Mouse (Mus musculus): ENCODE measurements at regions not wholly inside any gene's neighbourhood (a gene's known extent, or its start where the extent isn't known, plus 50 kb on each side); places are given as distances from the start of the nearest gene placed in this dataset.

DNA sequence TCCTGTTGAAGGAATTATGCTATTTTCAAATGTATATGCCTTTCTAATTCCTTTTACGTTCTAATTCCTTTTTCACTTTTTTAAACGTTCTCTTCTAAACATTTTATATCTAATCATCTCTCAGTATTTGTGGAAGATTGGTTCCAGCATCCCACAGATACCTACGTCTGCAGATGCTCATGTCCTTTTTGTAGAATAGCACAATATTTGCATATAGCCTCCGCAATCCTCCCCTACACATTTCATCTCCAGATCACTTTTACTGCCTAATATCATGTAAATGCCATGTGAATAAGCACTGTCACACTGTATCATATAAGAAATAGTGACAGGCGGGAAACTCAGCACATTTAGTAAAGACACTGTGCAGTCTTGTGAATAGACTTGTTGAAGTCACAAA lies 192.6 kb downstream of the Otor start:
- no peak for DNase-seq (ENCODE audit: low read depth, low spot score)

DNA sequence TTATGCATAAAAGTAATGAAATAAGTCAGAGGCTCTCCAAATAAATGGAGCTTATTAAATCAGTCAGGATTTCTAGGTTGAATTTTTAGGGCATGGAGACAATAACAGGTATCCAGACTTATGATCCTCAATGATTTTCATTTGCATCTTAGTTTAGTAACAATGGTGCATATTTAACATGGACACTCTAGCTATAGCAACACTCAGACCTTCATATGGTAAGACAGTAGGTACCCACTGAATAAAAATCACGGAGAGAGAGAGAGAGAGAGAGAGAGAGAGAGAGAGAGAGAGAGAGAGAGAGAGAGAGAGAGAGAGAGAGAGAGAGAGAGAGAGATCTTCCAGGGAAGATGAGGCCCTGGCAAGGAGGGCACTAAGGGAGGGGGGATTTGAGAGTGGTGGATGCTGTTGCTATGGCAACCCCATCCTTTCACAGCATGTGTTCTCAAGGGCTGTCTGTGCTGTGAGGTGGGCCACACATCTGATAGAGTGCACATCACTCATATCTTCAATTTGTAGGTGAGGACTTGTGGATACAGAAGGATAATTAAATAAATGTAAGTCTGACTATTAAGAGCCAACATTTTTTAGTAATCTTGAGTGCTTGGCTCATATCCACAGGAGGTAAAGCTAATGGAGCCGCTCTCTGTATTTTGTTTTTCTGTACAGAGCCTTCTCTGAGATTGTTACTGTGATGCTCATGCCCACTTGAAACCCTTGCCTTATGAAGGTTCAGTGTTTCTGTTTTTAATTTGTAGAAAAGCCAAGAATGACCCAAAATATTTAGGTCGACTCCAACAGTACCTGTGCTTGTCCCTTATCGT lies 227.7 kb downstream of the Otor start:
- DNase-seq (ENCODE audit: low read depth, low spot score) = no peak

DNA sequence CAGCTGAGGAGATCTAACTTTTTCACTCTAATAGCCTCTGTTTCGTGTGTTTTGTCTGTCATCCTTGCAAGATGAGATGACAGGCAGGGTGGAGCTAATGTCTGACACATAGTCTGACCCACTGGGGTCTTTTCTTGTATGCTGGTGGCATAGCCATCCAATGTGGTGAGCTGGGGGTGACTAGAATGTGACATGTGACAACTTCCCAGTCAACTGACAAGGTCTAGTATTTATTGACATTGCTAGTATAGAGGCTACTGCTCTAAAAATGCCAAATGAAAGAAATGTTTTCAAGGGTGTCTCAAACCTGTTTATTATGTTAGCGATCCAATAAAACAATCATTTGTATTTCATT lies 228.3 kb downstream of the Otor start:
- no peak for DNase-seq (ENCODE audit: low read depth, low spot score)

DNA sequence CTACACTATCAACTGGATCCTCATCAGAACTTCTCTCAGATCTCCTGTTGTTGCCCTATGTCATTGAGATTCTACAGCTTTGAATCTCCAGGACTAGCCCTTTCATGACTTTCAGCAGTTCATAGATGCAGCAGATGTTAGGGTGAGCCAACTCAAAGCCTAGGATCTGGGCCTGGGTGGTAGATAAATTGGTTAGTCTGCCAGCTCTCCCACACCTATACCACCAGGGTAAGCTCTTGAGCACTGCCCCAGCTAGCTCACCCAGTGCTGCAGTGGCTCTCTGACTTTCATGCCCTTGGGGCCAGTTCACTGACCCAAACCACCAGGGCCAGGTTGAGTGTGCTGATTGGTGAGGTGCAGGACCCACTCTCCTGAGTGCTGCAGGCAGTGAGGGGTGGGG lies 220.5 kb upstream of the Pcsk2 start:
- DNase-seq (ENCODE audit: low read depth, low spot score) = no peak

DNA sequence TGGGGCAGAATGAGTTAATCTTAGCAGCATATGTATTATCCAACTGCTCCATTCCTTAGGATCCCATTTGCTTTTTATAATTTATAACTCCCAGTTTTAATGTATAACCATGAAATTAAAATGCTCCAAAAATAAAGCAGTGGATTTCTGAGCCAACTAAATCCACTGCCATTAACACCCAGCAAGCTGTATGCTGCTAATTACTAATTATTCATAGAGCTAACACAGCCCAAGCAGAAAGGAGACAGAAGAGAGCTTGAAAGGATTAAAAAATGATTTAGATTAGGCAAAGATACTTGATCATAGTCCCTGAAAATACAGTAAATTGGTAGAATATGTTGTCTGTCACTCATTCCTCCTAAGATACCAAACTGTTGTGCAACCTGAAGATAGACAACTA lies 213.9 kb upstream of the Pcsk2 start:
- DNase-seq (ENCODE audit: low read depth, low spot score) = no peak

DNA sequence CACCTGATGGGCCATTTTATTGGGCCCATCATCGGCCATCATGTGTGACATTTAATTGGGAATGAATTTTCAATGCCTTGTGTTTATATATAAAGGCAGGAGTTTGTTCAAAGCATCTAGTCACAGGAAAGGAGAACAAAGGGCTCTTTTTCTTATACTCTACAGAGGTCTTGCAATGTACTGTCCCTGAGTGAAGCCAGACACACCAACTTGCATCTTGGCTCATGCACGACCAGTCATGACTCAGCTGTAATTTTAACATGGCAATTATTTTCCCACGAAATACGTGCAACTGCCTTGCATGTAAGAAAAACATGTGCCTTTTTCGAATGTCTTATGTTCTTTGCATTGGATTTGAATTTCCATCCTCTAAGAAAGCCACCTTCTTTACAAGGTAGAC lies 205.6 kb upstream of the Pcsk2 start:
- no peak for DNase-seq (ENCODE audit: low read depth, low spot score)

DNA sequence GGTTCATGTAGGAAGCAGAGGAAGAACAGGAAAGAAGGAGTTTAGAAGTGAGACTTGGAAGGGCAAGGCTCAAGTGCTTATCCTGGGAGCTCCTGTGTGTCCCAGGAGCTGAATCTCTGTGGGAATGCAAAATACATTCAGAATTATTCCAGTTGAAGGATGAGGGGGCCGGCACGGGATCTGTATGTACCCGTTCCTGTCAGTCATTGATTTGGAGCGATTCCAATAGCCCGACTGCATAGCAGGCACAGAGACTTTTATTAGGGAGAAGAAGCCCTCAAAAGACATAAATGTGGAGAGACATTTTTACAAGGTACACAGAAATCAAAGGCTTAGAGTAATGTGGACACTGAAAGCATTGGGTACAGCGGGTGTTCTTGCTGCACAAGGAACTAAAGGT lies 181.8 kb upstream of the Pcsk2 start:
- DNase-seq (ENCODE audit: low read depth, low spot score) = no peak

DNA sequence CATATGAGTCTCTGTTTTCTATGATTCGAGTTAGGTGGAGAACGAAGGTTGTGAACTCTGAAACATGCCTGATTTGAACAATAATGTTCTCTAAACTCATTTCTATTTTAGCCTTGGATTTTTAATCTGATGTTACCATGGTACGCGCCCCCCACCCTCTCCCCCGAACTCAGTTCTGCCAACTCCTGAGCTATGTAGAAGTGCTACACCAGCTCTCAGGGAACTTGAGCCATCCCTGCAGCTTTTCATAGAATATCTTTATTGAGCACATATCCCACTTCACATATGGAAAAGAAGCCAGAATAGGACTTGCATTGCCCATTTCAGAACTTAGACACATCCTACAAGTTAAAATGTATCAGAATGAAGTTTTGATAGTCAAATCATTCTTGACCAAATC lies 180.0 kb upstream of the Pcsk2 start:
- DNase-seq (ENCODE audit: low read depth, low spot score) = no peak
